Mouse (Mus musculus): ENCODE measurements around the gene Frmd5. TPM values are rescaled to one million over a fixed set of nuclear protein-coding genes. Genes with fewer than 3 reads are reported as not detected.
A peak's percentile ranks its signal among the peaks of the same experiment; 100 is the strongest.

Gene Frmd5
- polyA plus RNA-seq, 1 experiment = 47.8 TPM

DNA sequence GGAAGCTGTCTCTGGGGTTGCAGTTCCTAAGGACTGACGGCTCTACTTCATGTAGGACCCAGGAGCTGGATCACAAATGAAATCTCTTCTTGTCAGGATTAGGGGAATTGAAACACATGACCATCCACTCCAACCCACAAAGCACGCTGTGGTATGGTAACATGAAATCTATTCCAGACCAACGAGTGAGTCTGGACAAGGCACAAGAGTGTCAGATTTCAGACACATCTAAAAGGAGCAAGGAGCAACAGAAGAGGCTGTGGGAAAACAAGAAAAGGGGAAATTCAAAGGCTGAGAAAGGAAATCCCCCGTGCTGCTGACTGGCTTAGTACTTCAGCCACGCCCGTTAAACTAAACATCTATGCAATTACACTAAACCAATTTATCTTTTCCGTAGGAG lies 19.6 kb downstream of the Frmd5 start:
- TF ChIP-seq CTCF (IDR thresholded peaks at IDR 0.05; ENCODE audit: extremely low read depth, insufficient read depth, low read length) (no peak), POLR2A (IDR thresholded peaks at IDR 0.05; ENCODE audit: extremely low read depth, insufficient read depth, low read length) (no peak)
- peaks cover 2% of the 10 kb centered on the region; the same call in 1 of the 2 replicates for H3K4me1 ChIP-seq (ENCODE audit: control insufficient read depth, insufficient read depth, low read length)
- H3K4me3 ChIP-seq (ENCODE audit: insufficient read depth, low read length) = no peak overlapping the region
- no peak overlapping the region for H3K27ac ChIP-seq (ENCODE audit: insufficient read depth, low read length)

DNA sequence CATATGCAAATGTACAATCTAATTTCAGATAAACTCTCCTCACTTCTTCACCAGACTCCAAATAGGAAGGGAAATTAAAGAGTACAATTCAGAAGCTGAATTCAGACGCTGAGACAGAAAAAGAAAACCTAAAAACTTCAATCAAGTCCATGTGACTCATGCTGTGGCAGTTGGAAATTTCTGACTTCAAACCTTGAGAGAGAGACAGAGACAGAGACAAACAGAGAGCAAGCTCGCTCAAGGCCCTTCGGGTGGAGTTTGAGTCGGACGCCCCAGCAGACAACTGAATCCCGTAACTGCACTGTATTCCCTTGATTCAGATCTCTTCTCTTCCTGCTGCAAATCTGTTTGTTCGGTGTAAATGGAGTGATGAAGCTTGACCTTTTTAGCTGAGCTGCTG lies 30.7 kb downstream of the Frmd5 start:
- H3K4me3 ChIP-seq (ENCODE audit: insufficient read depth, low read length) = no peak overlapping the region
- TF ChIP-seq CTCF (IDR thresholded peaks at IDR 0.05; ENCODE audit: extremely low read depth, insufficient read depth, low read length) = no peak
- H3K4me1 ChIP-seq (ENCODE audit: control insufficient read depth, insufficient read depth, low read length) = peaks cover 6% of the 10 kb centered on the region
- peak overlapping the region; percentile 95 for H3K27ac ChIP-seq (ENCODE audit: insufficient read depth, low read length)

DNA sequence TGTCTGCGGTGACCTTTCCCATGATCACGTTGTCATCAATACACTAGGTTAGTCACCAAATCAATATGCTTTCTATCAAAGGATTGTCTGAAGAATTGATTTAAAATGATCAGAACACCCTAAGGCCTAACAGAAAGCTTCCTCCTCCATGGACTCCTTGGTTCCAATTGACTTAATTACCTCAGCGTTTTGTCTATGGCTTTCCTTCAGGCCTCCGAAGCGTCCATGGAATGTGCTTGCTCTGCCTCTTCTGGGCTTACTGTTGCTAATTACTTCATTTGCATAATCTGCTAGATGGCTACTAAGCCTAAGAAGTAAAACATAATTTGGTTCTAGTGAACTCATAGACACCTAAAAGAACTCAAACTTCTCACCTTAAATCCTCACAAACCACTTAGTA lies 42.0 kb downstream of the Frmd5 start:
- Histone ChIP-seq H3K27ac (ENCODE audit: insufficient read depth, low read length) (no peak overlapping the region), H3K4me3 (ENCODE audit: insufficient read depth, low read length) (no peak overlapping the region), H3K4me1 (ENCODE audit: control insufficient read depth, insufficient read depth, low read length) (no peaks in the 10 kb centered on the region; the same call in 1 of the 2 replicates)
- TF ChIP-seq CTCF (IDR thresholded peaks at IDR 0.05; ENCODE audit: extremely low read depth, insufficient read depth, low read length) (no peak), POLR2A (IDR thresholded peaks at IDR 0.05; ENCODE audit: extremely low read depth, insufficient read depth, low read length) (no peak)

DNA sequence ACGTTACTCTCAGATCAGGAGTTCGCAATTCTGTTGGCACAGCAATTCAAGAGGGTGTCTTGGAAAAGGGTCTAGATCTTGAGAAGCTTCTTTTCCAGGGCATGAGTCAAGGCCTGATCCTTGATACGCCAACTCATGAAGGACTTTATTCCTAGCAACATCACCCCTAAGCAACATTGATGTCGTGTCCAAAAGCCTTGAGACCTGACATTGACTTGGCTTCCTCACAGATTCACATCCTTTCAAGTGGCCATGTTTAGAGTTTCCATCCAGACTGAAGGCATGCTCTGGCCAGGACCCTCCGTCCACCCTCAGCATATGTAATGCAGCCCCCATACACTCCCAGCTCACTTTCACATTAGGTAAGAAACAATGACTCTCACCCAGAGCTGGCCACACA lies 45.0 kb downstream of the Frmd5 start:
- Histone ChIP-seq H3K27ac (ENCODE audit: insufficient read depth, low read length) (no peak overlapping the region), H3K4me3 (ENCODE audit: insufficient read depth, low read length) (no peak overlapping the region), H3K4me1 (ENCODE audit: control insufficient read depth, insufficient read depth, low read length) (no peaks in the 10 kb centered on the region)
- TF ChIP-seq POLR2A (IDR thresholded peaks at IDR 0.05; ENCODE audit: extremely low read depth, insufficient read depth, low read length) (no peak), CTCF (IDR thresholded peaks at IDR 0.05; ENCODE audit: extremely low read depth, insufficient read depth, low read length) (no peak)

DNA sequence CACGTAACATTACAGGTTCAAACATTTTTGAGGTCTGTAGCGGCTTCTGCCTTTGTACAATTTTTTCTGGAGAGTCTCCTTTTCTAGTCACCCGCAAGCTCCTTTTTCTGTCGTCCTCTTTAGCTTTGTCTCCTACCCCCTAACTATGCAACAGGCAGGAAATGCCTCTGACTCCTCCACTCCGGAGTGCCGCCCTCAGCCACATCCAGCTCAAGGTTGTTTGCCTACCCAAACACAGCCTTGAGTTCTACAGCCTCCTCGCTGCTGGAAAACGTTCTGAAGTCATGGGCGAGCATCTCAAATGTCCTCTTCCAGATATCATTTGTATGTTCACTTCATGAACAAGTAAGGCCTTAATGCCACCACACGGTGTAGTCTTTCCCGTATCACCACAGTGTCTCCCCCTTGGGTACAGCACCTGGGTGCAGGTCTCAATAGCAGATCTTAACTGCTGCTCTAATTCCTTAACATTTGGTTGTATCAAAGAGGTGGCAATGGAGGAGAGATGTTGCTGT lies 45.5 kb downstream of the Frmd5 start:
- no peak overlapping the region for H3K4me3 ChIP-seq (ENCODE audit: insufficient read depth, low read length)
- no peak overlapping the region for H3K27ac ChIP-seq (ENCODE audit: insufficient read depth, low read length)
- TF ChIP-seq CTCF (IDR thresholded peaks at IDR 0.05; ENCODE audit: extremely low read depth, insufficient read depth, low read length) = no peak
- no peak for TF ChIP-seq POLR2A (IDR thresholded peaks at IDR 0.05; ENCODE audit: extremely low read depth, insufficient read depth, low read length)
- no peaks in the 10 kb centered on the region for H3K4me1 ChIP-seq (ENCODE audit: control insufficient read depth, insufficient read depth, low read length)

DNA sequence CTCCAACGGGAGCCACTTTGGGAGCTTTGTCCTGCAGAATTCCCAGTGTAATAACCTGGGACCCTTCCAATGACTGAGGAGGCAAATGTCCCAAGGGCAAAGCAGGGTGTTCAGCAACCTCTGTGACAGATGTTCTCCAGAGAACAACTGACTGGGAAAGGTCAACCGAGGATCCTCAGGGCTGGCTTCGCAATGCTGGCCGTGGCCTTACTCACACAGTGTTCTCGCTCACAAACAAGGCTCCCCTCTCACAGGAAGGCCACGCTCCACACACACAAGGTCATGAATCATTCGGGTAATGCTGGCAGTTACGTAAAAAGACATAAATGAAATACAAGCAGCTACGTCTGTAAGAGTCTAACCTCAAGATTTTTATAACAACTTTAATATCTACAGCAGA lies 46.2 kb downstream of the Frmd5 start:
- Histone ChIP-seq H3K4me1 (ENCODE audit: control insufficient read depth, insufficient read depth, low read length) (no peaks in the 10 kb centered on the region), H3K4me3 (ENCODE audit: insufficient read depth, low read length) (no peak overlapping the region), H3K27ac (ENCODE audit: insufficient read depth, low read length) (no peak overlapping the region)
- no peak for TF ChIP-seq POLR2A (IDR thresholded peaks at IDR 0.05; ENCODE audit: extremely low read depth, insufficient read depth, low read length)
- no peak for TF ChIP-seq CTCF (IDR thresholded peaks at IDR 0.05; ENCODE audit: extremely low read depth, insufficient read depth, low read length)

DNA sequence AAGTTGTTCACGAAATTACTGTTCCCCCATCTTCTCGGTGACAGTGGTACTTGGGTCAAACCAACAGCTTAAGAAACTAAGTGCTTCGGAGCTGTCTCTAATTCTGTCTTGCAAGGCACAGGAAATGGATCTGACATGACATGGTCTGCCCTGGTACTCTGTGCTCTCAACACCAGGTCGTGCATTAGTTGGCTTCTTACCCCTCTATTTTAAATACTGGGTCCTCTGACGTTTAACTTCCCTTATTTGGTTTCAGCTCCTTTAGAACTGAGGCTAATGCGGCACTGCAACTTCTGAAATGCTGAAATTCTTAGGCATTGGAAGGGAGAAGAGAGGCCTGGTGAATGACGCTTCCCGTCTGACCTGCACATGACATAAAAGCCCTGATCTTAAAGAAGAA lies 48.6 kb downstream of the Frmd5 start:
- Histone ChIP-seq H3K4me1 (ENCODE audit: control insufficient read depth, insufficient read depth, low read length) (peaks cover 5% of the 10 kb centered on the region; the same call in 1 of the 2 replicates), H3K27ac (ENCODE audit: insufficient read depth, low read length) (no peak overlapping the region), H3K4me3 (ENCODE audit: insufficient read depth, low read length) (no peak overlapping the region)
- TF ChIP-seq POLR2A (IDR thresholded peaks at IDR 0.05; ENCODE audit: extremely low read depth, insufficient read depth, low read length) (no peak), CTCF (IDR thresholded peaks at IDR 0.05; ENCODE audit: extremely low read depth, insufficient read depth, low read length) (no peak)

DNA sequence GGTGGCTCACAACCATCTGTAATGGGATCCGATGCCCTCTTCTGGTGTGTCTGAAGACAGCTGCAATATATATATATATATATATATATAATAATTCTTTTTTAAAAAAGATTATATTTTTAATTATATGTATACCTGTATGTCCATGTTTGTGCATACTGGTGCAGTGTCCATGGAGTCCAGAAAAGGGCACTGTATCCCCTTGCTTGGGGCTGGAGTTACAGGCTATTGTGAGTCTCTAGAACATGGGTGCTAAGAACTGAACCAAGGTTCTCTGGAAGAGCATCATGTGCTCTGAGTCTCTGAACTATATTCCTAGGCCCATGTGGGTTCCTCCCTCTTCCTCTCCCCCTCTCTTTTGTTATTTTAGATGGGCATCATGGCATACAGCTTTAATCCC lies 50.6 kb downstream of the Frmd5 start:
- H3K4me3 ChIP-seq (ENCODE audit: insufficient read depth, low read length) = no peak overlapping the region
- H3K4me1 ChIP-seq (ENCODE audit: control insufficient read depth, insufficient read depth, low read length) = peaks cover 5% of the 10 kb centered on the region; the same call in 1 of the 2 replicates
- no peak overlapping the region for H3K27ac ChIP-seq (ENCODE audit: insufficient read depth, low read length)
- no peak for TF ChIP-seq CTCF (IDR thresholded peaks at IDR 0.05; ENCODE audit: extremely low read depth, insufficient read depth, low read length)
- no peak for TF ChIP-seq POLR2A (IDR thresholded peaks at IDR 0.05; ENCODE audit: extremely low read depth, insufficient read depth, low read length)

DNA sequence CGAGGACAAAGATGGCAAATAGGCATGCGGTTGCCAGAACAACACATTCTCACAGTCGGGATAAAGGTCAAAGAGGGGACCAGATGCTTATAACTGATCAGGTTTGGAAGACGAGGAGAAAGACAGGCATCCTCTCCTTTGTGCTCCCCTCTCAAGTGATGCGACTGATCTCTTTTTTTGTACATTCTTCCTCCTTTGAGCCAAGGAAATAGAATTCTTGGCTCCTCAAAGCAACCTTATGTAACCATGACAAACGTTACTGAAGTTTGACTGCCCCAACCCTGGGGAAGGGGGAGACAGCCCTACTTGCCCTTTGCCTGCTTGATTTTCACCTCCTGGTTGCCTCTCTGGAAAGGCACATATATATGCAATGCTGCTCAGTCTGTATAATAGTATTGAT lies 51.8 kb downstream of the Frmd5 start:
- Histone ChIP-seq H3K27ac (ENCODE audit: insufficient read depth, low read length) (no peak overlapping the region; the same call in 1 of the 2 replicates), H3K4me3 (ENCODE audit: insufficient read depth, low read length) (no peak overlapping the region), H3K4me1 (ENCODE audit: control insufficient read depth, insufficient read depth, low read length) (peaks cover 5% of the 10 kb centered on the region; the same call in 1 of the 2 replicates)
- TF ChIP-seq CTCF (IDR thresholded peaks at IDR 0.05; ENCODE audit: extremely low read depth, insufficient read depth, low read length) = no peak
- TF ChIP-seq POLR2A (IDR thresholded peaks at IDR 0.05; ENCODE audit: extremely low read depth, insufficient read depth, low read length) = no peak

DNA sequence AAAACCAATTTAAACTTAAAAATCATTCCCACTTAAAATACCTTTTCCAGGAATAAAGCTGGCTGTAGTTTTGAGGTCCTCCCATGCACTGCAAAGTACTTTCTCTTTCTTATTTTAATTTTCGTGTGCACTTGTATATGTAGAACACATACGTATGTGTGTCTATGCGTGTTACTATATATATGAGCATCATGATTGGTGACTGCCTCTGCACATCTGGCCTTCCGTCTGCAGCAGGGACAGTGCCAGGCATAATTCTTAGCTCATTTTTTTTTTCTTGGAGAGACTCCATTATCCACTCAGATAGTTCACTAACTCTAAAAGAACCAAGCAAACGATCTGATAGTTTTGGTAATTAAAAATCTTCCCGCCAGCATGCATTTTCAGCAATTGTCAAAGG lies 56.8 kb downstream of the Frmd5 start:
- TF ChIP-seq POLR2A (IDR thresholded peaks at IDR 0.05; ENCODE audit: extremely low read depth, insufficient read depth, low read length) (no peak), CTCF (IDR thresholded peaks at IDR 0.05; ENCODE audit: extremely low read depth, insufficient read depth, low read length) (no peak)
- Histone ChIP-seq H3K4me3 (ENCODE audit: insufficient read depth, low read length) (no peak overlapping the region), H3K4me1 (ENCODE audit: control insufficient read depth, insufficient read depth, low read length) (peaks cover 3% of the 10 kb centered on the region; the same call in 1 of the 2 replicates), H3K27ac (ENCODE audit: insufficient read depth, low read length) (no peak overlapping the region)
